Mouse (Mus musculus): Measurements from ENCODE around the gene Cyb561. TPM values are rescaled to one million over a fixed set of nuclear protein-coding genes. Genes with fewer than 3 reads are reported as not detected.

Gene Cyb561
- polyA plus RNA-seq, 3 experiments from 2014 or later = 0.34 to 1.8 (median 1.3) TPM

DNA sequence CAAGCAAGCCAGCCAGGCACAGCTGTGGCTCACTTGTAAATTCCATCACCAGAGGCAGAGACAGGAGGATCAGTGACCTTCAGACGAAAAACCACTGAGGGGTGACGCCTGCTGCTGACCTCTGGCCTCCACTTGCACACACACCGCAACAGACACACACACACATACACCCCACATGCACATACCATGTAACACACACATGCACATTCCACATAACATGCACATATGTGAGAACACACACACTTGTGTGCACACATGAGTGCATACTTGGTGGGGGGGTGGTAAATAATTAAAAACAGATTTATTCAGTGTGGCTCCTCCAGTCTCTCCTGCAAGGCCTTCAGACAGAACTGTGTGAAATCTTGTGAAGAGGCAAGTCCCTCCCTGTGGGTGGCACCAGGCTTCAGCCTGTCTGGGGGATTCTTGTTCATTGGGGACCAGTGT, 1.5 kb downstream of the Cyb561 start:
- no peak for ATAC-seq

DNA sequence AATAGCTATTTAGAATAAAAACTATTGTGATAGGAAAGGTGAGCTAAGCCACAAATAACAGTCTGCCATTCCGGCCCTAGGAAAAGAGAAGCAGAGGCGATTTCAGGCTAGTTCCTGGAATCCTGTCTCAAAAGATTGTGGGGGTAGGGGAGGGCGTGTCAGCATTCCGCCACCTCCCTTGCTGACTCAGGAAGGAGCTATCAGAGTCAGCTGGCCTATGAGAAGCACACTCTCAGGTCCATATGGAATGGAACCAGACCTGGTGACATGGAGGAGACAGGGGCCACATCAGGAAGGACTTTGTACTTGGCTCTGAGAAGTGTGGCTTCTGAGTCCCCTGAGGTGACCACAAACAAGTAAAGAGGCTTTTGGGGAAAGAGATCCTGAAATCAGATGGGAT, 2.6 kb downstream of the Cyb561 start:
- no peak for ATAC-seq

DNA sequence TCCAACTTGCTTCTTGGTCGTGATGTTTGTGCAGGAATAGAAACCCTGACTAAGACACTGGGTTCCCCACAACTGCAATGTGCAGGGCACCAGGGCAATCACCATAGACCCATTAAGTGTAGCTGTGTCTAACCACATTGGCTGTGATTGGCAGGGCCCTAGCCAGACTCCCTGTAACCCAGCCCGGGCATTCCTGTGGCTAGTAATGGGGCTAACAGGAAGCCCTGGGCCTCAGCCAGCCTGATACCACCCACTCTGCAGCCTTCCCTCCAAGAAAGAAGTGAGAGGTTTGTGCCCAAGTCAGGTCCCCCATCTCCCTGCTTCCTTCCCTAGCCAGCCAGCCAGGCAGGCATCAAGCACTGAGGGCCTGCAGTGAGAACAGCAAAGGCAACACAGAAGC, 4.9 kb downstream of the Cyb561 start:
- ATAC-seq = no peak

DNA sequence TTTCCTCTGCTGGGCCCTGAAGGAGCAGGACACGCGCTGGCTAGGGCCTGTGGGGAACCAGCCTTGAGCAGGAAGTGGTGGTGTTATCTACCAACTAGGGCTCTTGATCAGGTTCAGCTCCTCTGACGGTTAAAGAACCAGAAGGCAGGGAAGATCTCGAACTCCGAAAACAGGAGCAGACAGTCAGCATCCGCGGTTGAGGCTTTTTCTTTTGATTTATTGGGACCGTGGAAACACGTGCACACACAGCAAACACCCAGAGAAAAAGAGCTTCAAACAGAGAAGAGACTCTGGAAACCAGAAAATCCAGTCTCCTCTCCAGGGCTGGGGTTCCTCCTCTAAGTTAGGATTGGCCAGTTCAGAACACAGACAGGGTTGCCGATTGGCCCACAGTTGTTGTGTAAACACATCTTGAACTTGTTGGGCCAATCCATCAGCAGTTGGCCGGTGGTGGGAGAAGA, 6.4 kb downstream of the Cyb561 start:
- ATAC-seq = no peak

DNA sequence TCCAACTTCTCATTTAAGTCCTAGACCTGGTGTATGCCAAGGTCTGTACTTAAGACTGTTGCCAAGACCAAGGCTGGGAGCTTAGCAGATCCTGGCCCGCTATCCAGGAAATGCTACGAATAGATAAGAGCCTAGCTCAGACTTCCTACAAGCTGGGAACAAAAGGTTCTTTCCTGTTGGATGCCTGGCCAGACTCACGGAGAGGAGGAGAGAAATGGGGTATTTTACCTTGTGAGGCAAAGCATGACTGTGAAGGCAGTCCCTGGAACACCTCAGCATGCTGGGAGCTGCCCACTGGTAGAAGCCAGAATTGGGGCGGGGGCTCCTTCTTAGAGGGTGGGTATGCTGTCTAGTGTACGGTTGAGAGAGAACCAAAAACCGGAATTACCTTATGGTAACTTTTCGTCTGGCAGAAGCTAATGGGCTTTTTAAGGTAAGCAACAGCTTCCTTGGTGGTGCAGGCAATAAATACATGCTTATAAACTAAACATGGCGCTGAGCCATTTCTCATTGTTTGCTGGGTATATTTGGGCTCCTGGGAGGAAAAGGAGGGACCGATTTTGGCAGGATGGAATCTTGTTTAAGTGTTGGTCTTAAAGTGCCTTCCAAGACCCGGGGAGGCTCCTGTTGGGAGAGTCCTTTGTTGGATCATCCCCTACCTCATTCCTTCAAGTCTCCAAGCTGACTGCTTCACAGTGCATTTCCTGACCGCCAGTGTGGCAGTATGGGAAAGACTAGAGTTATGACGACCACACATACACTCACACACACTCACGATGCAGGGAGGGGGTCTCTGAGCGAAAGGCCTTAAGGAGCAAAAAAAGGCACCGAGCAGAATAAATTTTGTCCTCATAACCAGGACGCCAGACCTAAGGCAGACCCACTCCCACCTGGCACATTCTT, 8.1 kb downstream of the Cyb561 start:
- ATAC-seq = no peak

DNA sequence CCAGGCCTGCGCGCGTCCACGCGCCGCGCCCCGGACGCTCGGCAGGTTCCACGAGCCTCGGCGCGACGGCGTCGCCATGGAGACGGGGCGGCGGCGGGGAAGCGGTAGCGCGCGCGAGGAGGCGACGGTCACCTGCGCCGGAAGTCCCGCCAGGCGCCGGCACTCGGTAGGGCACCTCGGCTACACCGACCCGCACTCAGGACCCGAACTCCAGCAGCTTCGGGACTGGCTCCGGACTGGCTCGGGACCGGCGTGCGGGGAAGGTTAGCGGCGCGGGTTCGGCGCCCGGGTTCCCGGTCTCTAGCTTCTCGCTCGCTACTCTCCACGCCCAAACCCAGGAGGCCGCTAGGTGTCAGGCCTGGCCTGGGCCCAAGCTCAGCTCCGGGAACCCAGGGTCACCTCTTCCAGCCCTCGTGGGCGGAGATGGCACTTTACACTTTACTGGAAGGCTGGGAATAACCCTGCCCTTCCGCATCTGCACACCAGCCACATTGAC, 9.0 kb downstream of the Cyb561 start:
- ATAC-seq = no peak

DNA sequence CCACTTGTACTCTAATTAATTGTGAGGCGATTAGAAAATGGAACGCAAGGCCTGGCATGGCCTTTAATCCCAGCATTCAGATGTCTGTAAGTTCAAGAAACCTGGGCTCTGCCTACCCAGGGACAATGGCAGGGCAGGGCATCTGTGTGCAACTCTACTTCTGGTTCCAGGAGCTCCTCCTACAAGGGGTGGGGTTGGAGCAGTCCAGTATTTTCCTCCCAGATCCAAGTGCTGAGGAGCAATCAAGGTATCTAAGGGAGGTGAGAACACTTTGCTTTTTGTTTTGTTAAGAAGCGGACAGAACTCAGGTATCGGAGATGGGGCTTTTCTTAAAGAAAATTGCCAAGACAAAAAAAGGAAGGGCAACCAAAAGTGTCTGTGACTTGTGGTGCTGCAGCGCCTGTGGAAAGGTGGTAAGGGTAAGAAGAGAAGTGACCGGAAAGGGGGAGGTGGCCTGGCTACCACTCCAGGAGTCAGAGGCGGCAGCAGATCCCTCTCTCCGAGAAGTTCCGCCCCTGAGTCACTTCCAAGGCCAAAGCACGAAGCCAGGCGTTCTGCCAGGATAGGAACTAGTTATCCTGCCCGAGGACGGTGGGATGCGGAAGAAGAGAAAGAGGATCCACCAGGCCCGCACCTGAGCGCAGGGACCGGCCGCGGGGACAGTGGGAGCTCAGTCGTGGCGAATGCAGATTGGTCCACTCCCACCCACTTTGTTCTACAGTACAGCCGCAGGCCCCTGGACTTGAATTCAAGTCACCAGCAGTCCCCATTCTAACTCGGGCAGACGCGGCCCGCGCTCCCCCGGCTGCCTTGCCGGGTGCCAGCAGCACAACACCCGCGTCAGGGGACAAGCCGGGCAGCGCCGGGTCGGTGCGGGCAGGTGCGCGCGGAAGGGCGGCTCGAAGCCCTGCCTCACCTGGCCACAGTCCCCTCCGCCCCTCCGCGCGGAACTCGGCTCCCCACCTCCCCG, 9.7 kb downstream of the Cyb561 start:
- ATAC-seq = no peak

DNA sequence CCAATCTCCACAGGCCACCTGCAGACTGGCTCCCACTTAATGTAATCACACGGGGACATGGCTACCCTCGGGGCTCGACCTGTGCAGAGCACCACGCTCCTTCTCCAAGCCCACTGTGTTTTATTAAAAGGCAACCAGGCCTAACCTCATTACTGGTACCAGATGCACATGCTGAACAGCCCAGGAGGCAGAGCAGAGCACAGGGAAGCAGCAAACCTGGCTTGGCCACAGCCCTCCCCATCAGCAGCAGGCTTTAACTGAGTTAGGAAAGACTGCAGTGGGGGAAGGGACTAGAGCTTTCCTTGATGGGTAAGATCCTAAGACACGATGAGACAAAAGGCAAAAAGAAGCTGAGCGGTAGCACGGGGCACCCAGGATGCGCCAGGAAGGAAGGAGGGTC, 11.2 kb downstream of the Cyb561 start:
- ATAC-seq = no peak

DNA sequence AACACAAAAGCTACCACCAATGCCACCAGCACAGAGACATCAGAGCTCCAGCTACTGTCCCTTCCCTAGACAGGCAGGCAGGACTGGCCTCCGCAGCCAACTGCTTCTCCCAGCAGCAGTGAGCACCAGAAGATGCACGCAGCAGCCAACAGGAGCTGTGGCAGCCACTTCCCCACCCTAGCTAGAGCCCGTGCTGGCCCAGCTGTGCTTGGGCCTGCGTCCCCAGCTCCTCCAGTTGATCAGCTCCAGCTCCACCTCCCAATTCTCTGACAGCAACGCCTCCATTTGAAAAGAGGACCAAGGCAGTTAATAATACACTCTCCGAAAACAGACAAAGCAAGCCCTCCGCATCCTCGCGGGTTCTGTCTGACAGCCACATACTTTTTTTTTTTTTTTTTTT, 14.4 kb downstream of the Cyb561 start:
- ATAC-seq = no peak

DNA sequence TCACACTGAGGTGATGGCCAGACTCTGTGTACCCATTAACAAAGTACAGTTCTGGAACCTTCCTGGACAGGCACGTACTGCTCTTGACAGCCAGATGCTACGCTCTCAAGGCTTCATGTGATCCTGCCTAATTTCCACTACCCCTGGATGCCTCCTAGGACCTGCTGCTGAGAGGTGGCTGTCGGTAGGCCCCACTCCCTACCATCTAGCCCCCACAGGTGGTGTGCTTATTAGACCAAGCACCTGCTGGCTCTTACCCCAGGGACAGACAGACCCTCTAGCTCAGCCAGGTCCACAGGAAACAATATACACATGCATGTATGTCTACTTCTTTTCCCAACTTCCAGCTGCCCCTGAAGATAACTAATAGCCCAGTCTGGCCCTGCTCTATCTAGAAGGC, 16.2 kb downstream of the Cyb561 start:
- ATAC-seq = no peak

DNA sequence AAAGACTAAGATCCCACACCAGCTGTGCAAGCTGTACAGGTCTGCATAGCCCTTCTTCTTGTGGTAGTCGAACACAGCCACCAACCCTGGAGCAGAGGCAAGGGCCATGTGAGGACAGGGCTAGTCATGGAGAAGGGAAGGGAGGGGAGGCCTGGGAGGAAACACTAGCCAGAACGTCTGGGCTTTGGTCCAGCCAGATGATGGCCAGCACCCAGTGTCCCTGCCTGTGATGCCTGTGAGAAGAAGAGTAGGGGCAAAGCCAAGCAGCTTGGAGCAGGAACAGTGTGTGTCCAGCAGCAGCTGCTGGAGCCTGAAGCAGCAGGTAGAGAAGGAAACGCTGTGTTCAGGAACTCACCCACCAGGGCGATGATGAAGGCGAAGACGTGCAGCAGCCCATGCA, 16.9 kb downstream of the Cyb561 start:
- ATAC-seq = no peak

DNA sequence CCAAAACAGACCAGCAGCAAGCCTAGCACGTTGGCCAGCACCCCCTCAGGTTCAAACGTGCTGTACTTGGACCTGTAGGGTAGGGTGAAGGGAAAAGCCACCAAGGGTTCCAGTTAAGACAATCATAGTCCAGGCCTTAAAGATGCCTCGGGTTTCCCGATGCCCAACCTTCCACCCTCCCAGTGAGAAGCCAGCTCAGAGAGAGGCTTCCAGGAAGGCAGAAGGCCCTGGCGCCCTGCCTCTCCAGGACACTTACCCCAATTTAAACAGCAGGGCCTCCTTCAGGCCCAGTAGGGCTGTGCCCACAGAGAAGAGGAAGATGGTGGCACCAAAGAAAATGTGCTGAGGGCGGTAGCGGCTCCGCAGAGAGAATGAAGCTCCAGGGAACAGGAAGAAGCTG, 17.6 kb downstream of the Cyb561 start:
- ATAC-seq = no peak

DNA sequence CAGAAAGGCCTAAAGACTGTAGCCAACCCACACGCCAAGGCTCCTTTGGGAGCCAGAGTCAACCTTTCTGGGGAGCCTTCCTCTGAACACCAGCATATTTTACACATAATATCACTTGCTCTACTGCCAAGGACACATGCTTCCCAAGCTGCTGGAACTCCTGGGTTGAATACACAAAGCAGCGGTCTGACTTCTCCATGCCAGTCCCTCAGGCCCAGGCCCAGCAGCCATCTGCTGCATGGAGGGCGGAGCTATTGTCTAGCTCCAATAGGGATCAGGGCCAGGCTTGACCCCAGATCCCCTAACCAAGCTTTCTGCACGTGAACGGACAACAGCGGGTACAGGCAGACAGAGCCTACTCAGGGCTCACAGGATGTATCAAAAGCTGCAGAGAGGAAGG, 18.3 kb downstream of the Cyb561 start:
- no peak for ATAC-seq

DNA sequence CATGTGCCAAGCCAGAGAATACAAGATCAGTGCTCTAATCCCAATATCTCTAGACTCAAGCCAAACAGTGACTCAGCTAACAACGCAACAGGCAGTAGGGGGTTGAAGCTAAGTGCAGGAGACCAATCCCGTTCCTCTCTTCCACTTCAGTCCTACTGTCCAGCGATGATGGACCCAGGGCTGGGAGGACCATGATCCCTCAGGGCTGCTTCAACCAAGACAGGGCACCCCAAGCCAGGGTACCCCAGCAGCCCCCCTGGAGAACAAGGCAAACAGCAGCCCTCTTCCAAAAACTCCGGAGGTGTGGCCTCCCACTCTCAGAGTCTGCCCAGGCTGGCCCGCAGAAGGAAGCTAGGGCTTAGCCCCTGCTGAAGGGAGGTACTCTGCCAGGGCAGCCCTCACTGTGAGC, 18.8 kb downstream of the Cyb561 start:
- ATAC-seq = no peak

DNA sequence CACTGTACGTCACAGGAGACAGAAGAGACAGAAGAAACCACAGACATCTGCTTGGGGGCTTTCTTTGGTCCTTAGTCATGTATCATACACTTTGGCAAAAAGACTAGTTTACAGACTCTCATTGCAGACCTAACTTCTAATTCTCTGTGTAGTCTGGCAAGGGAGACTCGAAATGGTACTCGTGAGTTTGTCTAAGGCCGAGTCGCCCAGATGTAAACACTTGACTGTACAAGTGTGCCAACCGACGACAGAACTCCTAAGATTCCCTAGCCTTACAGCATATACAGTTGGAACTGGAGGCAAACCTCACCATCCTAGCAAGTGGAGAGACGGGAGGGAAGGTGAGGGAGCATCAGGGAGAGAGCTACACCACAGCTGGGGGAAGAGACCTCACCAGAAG, 19.4 kb downstream of the Cyb561 start:
- no peak for ATAC-seq

DNA sequence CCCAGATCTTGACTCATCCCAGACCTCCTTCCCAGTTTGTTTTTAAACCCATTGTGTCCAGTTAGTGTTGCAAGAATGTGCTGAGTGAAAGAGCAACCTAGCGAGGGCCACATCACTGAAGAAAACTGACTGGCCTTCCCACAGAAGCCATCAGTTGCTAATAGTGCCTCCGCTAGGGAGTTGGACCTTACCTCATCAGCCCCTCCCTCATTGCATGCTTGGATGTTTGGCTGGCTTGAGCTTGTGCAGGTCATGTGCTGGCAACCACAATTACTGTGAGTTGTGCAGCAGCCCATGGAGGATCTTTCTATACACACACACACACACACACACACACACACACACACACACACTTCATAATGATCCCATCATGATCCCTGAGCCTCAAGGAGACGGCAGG, 21.8 kb downstream of the Cyb561 start:
- ATAC-seq = no peak

DNA sequence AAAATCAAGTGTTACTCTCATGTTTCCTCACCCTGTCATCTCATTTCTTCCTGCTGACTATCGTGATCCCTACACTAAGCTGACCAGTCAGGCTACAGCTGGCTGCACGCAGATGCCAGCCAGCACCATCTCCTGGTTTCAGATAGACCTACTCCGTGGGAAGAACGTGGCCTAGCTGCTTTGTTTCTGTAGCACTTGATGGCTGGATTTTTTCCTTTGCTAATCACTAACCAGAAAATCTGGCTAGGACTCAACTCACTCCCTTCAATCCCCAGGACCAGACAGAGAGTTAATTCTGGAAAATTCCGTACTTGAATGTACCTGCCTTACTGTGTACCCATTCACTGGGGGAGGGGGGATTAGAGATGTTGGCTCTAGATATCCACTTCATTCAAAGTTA, 25.0 kb downstream of the Cyb561 start:
- ATAC-seq = no peak

DNA sequence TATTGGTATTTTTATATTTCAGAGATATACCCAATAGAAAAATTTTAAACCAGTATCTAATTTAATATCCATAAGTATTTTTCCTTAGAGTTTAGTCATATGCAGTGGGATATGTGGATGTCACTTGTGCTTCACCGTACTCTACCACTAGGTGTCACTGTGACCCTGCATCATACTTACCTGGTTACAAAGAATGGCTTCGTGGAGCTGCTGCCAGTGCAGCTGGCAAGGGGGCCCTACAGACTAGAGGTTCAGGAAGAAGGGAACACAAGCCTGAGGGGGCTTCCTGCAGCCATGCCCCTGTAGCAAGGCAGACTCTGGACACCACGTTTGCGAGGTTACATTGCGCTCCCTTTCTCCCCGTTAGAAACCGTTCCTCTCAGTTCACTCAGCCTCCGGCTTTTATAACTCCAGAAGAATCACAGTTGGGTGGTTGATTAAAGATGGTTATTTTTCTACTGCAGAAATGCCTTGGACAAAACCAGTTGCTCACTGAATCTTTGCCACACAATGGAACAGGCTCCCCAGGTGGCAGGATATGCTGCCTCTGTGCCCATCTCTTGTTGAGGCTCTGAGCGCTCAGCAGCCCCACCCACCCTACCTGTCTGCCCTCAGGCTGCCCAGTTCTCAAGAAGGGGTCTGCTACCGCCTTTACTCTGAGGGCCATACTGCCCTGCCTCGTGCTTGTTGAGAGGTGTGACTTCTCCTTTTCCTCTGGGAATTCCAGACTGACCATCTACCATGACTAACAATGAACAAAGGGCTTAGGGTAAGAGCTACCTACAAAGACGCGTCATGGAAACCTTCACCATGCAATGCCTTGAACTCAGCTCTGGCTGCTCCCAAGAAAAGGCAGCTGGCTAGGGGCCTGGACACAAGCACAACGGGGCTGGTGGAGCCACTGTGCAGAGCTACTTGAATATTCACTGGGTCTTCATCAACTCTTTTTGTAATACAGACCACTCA, 25.8 kb downstream of the Cyb561 start:
- peak; percentile 35 for ATAC-seq

DNA sequence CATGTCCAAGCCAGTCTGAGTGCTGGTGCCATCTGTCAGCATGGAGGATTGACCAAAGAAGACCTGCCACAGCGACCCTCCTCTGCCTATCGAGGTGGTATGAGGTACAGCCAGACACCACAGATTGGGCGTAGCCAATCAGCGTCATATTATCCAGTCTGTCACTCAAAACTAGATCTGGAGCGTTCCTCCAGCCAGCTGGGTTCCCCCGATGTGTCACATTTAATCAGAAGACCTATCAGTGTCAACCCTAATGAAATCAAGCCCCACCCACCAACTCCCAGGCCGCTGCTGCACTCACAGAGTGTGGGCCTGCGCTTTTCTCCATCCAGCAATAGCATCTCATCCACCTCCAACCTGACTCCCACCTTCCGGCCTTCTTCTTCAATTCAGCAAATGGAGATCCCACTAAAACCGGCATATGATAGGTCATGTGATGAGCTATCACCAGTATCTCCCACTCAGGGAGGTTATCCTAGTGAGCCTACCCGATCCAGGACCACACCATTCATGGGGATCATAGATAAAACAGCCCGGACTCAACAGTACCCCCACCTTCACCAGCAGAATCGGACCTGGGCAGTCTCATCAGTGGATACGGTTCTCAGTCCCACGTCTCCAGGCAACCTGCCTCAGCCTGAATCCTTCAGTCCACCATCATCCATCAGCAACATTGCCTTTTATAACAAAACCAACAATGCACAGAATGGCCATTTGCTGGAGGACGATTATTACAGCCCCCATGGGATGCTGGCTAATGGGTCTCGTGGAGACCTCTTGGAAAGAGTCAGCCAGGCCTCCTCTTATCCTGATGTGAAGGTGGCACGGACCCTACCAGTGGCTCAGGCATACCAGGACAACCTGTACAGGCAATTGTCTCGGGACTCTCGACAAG, 30.1 kb downstream of the Cyb561 start:
- no peak for ATAC-seq

DNA sequence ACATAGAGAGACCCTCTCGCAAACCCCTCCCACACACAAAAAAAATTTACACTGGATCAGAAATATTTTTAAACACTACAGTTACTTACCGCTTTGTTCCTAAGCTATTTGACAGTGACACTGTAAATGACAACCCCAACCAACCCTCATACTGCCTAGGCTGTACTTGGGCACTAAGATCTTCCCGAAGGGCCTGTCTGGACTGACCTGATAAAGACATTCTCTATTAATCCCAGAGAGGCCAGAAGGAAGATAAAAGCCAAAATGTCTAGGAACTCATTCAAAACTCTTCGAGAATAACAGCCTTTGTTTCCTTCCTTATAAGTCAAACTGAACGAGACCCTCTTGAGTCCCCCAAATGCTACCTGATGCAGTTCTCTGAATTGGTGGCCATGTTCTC, 31.9 kb downstream of the Cyb561 start:
- no peak for ATAC-seq

DNA sequence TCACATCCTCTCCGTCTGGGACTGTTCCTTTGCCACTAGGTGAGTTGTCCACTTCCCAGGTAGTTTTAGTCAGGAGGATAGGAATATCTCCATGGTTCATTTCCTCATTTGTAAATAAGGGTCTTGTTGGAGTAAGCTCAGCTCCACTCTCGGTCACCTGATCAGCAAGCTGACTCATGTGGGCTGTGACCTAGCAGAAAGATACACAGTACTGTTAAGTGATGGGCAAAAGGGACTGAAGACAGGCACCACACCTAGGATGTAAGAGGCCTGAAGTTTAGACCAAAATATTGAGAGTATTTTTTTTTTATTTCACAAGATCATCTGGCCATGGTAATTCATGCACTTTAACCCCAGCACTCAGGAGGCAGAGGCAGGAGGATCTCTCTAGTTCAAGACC, 32.3 kb downstream of the Cyb561 start:
- no peak for ATAC-seq

Data from inflammation-experienced regulatory T-cells, adult 6 months (primary cell).